Mouse (Mus musculus) left cerebral cortex, postnatal 25 days (tissue): ENCODE data around the gene Per2. TPM values are rescaled to one million over a fixed set of nuclear protein-coding genes. Genes with fewer than 3 reads are reported as not detected.

ENCODE experiments used
- DNase-seq, 2 experiments: peaks; one replicate each; pipeline ENCODE4 v3.0.0; 2022; ENCODE audit warnings: low spot score in 2 of 2, mixed read lengths in 1 of 2
- intact Hi-C: fragments of 180-260 bp; cut with DNase I; formaldehyde crosslinking; loops from one replicate; pipeline ENCODE4 v1.15.1; 2025
- total RNA-seq, 2 experiments: library from RNA; stranded (reverse); gene quantifications; 2 replicates each; pipeline ENCODE4 v1.2.3; 2021

The Per2 gene
- total RNA-seq, 2 experiments from 2014 or later = 25.3 to 30.0 TPM

DNA sequence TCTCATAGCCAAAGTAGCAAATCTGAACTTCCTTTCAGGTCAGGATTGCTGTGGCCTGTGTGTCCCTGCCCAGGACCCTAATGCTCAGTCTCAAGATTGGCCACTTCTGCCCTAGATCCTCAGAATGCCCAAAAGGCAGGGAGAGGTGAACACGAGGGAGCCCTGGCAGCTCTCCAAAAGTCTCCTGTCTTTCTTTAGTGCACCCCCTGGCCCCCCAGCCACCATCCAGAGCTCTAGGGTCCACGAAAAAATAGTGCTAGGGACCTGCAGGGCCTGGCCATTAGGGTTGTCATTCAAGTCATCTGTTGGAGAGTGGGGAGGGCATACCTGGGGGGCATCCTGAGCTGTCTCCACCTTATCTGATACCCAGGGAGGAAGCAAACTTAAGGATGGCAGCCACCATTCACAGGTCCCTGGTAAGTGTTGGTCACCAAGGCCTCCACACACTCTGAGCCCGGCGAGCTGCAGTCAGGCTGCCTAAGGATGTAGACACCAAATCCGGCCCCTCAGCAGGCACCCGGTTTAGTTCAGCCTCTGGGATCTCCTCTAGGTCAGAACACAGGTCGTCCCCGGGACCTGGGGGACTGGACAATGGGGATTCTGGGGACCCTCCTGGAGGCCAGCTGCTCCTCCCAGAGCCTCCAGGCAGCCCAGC, 47.4 kb downstream of the Per2 start:
- DNase-seq = no peak
- intact Hi-C loops = no loop called here

DNA sequence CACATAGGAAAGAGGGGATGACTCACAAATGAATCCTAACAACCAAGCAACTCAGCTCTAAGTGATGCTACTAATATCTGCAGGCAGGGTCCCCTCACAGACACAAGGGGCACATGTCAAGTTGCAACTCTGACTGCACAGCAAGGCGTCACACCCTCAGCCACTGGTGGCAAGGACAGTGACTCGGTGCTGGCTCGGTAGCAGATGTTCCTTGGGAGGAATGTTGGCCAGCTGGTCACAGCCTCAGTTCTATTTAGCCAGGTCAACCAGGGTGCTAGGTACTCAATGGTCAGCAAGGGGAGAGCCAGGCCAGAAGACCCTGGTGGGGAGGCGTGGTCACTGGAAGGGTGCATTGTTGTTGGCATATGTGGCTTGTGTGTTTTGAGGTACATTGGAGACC, 51.3 kb downstream of the Per2 start:
- intact Hi-C loops = no loop called here
- no peak for DNase-seq

DNA sequence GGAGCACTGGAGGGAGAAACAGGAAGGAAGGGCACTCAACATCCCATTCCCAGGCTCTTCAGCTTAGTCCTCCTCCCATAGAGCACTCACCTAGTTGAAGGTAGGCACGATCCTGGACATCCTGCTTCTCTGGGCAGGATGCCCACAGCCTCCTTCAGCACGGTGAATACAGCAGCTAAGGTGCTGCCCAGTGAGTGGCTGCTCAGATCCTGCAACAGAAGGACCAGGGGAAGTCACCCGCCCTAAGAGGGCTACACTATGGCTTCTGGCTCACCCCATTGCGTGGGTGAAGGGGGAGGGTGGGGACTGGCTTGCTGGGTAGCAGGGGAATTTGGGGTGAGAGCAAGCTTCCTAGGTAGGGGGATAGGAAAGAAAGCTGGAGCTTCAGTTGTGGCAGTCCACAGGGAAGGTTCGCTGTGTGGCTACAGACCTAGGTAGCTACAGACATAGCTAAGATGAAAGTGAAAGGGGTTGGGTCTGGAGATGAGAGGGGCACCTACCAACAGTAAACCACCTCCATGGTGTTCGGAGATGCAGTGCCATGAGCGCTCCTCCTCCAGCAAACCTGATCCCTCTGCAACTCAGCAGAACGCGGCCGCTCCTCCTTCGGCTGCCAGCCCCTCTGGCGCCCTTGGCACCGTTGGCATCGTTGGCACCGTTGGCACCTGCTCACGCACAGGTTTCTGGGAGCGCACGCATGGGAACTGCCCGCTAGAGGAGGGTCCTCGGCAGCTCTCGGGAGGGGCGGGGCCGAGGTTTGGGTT, 53.5 kb downstream of the Per2 start:
- intact Hi-C loops = no loop called here
- DNase-seq = no peak

DNA sequence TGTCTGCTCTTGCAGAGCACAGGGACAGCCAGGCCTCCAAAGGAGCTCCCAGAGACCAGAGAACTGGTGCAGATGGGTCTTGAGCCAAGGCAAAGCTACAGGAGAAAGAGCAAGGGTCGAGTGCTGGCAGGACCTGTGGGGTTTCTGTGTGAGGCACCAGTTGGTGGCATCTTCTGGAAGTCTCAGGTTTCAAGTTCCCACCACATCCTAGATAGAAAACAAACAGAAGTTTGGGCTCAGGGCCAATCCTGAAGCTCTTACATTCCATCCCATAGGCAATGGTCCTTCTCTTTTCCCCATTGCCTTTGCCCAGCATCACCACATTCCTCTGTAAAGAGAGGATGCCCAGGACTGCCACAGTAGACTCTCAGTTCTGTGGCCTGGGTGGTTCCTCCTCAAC, 54.1 kb downstream of the Per2 start:
- no peak for DNase-seq
- intact Hi-C loops = no loop called here

DNA sequence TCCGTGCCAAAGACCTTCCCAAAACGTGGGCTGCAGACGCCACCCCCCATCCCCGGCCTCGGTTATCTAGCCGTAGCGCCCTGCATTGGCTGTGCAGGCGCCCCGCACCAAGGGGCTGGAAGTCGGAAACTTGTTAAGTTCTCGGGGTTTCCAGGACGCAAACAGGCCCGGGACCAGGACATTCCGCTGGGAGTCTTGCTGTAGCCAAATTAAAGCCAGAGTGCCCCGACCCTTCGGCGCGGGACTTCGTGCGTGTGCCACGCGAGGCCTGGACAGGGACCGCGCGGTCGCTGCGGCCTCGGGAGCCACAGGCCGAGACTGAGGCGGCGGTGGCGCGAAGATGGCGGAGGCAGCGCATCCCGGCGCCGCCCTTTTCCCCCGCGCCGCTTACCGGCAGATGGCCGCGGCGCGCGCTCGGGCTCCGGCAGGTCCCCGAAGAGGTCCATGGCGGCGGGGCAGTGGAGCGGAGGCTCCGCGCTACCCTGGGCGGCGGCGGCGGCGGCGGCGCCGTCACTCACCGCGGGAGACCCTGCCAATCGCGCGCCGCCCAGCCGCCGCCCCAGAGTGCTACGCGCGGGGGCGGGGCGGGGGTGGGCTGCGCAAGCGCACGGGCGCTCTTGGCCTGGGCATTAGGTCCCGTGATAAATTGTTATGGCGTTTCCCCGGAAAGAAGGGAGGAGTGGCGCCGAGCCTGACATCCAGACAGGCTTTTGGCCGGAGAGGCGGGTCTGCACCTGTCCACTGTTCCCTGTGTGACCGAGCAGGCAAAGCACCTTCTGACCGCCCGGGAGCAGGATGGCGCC, 60.7 kb downstream of the Per2 start, which contains the start of gene Ilkap:
Gene Ilkap, minus strand, starts transcription at position 556 of the 803 bp plus-strand sequence.
- DNase-seq = peak; percentile 77 to 84
- intact Hi-C loops = loop anchor here (1.0 kb wide), 1 partner anchor 15 kb away; no protein-coding TSS in a partner anchor

DNA sequence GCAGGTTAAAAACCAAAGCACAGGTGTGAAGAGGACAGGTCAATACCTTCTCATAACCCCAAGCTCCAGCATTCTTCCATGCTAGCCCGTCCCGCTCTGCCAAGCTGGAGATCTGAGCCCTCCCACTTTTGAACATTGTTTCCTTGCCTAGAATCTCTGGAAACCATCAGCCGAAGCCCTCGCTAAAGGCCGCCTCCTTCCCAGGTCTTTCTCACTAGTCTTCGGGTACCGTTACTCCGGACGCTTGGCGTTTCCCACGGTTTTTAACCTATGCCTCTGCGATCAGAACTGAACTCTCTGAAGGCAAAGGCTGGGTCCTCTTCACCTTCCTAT, 61.2 kb downstream of the Per2 start:
- intact Hi-C loops = no loop called here

DNA sequence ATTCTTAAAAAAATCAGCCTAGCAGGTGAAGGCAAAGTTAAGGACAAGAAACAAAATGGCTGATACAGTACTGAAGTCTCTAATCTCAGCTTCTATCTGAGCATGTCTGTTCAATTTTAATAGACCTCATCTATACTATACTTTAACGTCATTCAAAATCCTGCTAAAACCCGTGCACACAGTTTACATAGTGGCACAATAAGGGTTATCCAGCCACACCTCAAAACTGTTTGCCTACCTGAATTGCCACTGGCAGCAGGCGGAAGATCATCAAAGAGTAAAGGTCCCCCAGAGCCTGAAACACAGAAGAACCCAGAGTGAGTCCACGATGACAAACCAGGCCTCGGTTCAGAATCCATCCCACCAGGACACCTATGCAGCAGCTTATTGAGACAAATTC, 68.8 kb downstream of the Per2 start:
- intact Hi-C loops = no loop called here
- no peak for DNase-seq

More for the DNA sequence above, 61.2 kb downstream of the Per2 start:
- DNase-seq = no peak

DNA sequence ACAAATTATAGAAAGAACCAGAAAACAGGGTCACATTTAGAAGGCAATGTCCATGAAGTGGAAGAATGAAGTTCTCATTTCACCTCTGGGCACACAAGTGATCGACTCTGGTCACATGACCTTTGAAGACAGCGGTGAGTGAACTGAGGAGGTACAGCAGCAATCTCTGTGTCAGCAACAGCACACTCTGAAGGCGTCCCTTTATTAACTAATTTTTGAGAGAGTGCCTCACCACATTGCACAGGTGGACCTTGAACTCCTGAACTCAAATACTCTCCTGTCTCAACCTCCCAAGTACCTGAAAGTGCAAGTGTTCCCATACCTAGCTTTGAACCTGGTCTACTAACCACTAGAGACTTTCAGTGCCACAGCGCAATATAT, 78.0 kb downstream of the Per2 start:
- intact Hi-C loops = loop anchor here (10.0 kb wide), 1 partner anchor 206 kb away; the partner anchor contains the start of gene Ramp1
- no peak for DNase-seq

DNA sequence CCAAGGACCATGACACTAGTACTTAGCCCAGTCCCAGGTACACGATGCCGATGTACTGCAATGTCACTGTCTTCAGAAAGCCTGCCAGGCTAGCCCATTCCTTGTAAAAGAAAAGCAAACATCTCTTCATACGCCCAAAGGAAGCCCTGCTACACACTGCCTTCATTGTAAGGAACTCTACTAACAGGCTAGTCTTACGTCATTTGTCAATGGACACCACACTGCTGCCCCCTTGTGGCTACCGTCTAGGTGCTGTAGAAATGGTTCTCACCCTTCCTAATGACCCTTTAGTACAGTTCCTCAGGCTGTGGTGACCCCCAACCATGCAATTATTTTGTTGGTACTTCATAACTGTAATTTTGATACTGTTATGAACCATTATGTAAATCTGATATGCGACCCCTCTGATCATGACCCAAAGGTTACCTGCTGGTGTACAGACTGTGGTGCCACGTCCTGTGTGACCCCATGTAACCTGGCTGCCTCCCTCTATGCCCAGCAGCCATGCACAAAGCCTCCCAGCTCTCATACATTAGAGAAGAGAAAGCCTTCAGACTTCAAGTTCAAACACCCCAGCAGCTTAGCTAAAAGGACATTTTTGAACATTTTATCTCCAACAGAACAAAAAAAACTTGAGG, 78.6 kb downstream of the Per2 start:
- peak; percentile 77 to 79 for DNase-seq
- intact Hi-C loops = loop anchor here (10.0 kb wide), 1 partner anchor 206 kb away; the partner anchor contains the start of gene Ramp1

DNA sequence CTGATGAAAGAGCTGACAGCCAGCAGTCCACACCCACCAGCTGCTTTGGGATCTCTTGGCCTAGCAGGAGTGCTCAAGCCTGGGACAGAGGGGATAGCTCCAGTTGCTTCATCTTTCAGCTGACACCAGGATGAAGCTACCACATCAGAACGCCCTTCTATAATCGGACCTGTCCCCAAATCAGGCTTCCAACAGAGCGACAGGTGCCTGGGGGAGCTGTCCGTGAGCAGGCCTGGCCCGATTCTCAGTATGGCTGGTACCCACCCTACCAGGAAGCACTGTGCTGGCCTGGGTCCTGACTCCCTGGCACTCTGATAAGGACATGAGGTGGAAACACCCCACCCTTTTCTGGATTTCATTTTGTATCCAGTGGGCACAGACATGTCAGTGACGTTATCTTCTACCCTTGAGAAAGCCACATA, 85.7 kb downstream of the Per2 start:
- intact Hi-C loops = no loop called here

DNA sequence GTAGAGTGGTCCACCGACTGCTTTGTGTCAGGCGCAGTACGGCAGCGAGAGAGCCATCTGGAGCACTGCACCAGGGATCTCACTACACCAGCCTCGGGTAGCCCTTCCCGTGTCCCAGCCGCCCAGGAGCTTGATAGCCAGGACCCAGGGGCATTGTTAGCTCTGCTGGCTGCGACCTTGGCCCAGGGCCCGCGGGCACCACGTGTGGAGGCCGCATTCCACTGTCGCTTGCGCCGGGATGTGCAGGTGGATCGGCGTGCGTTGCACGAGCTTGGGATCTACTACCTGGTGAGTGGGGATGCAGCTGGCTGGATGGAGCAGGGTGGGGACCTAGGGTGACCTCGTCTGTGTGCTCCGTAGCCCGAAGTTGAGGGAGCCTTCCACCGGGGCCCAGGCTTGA, 89.1 kb downstream of the Per2 start:
- intact Hi-C loops = no loop called here
- no peak for DNase-seq

More for the DNA sequence above, 85.7 kb downstream of the Per2 start:
- no peak for DNase-seq

DNA sequence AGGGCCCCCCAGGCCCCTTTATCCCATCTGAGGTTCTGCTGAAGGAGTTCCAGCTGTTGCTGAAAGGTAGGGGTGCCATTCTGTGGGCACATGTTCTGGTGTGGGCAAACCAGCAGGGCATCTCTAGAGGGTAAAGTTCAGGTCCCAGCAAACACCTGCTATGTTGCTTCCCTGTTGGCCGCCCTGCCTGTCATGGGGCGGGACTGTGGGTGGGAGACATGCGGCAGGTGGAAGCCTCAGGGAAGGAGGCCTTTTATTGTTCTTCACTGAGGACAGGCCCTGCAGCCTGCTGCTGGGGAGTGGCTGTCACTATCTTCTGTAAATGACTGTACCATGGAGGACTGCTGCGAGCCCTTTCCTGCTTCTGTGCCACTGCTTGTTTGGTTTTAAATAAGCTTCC, 89.7 kb downstream of the Per2 start:
- DNase-seq = no peak
- intact Hi-C loops = no loop called here

DNA sequence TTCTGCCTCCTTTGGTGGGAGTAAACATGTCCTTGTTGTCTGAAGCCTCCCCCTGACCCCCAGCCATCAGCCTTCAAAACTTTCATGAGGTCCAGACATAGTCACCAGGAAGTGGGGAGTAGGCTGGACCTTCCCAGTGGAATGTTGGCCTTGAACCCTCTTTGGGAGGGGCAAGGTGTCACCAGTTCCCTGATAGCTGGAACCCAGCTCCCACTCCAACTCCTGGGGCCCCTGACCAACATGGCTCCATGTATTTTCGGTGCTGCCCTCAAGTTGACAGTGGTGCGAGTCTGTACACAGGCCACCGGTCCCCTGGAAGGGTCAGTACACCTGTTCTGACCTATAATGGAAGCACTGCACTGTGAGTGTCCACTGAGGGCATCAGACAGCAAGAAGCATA, 91.8 kb downstream of the Per2 start:
- DNase-seq = no peak
- intact Hi-C loops = no loop called here

DNA sequence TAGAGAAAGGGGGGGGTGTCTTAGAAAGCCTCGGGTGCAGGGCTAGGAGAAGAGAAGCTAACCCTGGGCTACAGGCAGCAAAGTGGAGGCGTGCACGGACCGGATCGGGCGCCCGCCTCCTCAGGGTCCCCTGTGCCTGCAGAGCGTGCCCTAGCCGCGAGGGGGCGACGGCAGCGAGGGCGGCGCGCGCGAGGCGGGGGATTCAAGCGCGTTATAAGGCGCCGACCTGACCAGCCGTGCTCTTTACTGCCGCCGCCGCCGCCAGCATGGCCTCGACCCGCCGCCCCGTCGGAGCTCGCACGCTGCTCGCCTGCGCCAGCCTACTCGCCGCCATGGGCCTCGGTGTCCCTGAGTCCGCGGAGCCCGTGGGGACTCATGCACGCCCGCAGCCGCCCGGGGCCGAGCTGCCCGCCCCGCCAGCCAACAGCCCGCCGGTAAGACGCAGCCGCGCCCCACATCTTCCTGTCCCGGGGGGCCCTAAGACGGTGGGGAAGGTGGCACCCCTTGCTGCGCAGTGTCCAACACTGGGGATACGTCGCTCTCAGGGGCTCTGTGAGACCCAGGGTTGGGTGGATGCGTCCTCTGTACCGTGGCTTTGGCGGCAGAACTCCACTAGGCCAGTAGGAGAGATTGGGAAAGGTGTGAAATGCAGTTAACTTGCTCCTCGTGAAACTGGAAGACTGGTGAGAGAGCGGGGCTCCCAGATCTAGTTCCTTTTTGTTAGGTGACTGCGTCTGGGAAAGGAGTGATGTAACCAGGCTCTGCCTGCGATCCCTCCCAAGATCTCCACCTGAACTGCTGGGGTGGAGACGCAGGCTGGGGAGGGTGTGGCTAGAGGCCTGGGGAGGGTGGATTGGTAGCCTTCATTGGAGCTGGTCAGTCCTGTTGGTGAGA, 92.7 kb downstream of the Per2 start, which contains the start of gene Erfe:
Gene Erfe, plus strand, starts transcription at position 216 of the 894 bp plus-strand sequence.
- intact Hi-C loops = no loop called here

More for the DNA sequence above, 92.7 kb downstream of the Per2 start, which contains the start of gene Erfe:
- peak in 1 of 2 experiments; percentile 32 for DNase-seq

Other genes starting within 250 kb of the Per2 start
- gene Ube2f, start 209.0 kb downstream of the Per2 start, total RNA-seq = 10 to 100 TPM; 54.9 TPM
- 10 to 100 TPM; 15.0 to 16.0 TPM for gene Scly, start 161.0 kb downstream of the Per2 start, total RNA-seq
- under 1 TPM; 0.14 to 0.27 TPM for gene Espnl, start 137.2 kb downstream of the Per2 start, total RNA-seq
- gene Klhl30, start 108.3 kb downstream of the Per2 start, total RNA-seq = under 1 TPM in 1 of 2 experiments, not detected in 1; 0.16 TPM
- gene Erfe, start 92.9 kb downstream of the Per2 start, total RNA-seq = under 1 TPM; 0.44 to 0.85 TPM
- 10 to 100 TPM; 59.7 to 61.7 TPM for gene Ilkap, start 60.5 kb downstream of the Per2 start, total RNA-seq
- 10 to 100 TPM; 12.4 to 13.1 TPM for gene Hes6, start 45.3 kb downstream of the Per2 start, total RNA-seq
- gene Traf3ip1, start 35.3 kb upstream of the Per2 start, total RNA-seq = 10 to 100 TPM; 15.5 to 15.8 TPM
- gene Asb1, start 81.2 kb upstream of the Per2 start, total RNA-seq = 10 to 100 TPM; 41.7 to 42.4 TPM